Mouse (Mus musculus): ENCODE results near the gene Sema3f. TPM values are rescaled to one million over a fixed set of nuclear protein-coding genes. Genes with fewer than 3 reads are reported as not detected.

The Sema3f gene
- total RNA-seq, 1 experiment from 2014 or later, result 22.8 TPM

DNA sequence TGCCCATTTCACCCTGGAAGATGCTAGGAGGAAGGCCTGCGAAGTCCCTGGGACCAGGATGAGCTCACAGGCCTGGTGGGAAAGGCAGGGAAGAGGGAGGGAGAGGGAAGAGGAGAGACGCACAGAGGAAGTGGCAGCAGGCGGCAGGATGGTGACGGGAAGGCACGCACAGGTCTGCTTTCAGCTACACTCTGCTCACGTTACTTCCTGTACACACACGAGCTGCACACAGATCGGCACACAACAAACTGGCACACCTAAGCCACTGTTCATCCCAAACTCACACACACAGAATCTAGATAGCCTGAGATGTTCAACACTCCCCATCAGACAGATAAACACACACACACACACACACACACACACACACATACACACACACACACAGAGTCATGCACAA, 19.9 kb downstream of the Sema3f start:
- DNase-seq, result no peak

DNA sequence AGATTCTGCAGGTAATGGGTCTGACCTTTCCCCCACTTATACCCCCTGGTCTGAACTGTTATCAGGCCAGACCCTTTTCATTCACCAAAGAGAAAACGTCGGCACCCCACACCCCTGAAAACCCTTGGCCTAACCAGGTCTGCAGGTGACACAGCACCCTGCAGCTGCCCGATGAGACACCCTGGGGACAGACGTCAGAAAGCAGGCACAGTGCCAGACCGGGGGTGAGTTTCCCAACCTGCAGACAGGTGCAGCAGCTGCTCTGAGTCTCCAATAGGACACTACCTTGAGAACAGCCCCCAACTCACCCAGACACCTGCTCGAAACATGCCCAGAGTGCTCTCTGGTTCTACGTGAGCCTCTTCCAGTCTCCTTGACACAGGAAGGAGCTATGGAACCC, 21.3 kb downstream of the Sema3f start:
- no peak for DNase-seq

DNA sequence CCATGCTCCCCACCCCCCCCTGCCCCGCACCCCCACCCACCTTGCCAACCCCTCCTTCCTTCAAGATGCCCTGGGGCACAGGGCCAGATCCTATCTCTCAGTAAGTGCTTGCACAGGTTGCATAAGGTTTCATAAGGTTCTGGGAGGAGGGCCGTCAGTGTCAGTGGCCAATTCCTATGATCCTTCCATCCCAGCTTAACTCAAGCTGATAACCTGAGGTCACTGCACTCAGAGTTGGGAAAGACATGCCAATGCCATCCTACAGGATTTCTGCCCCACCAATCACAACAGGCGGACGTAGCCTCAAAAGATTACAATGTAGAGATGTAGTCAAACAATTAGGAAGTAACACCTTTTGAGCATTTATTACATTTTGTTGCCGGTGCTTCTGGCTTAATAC, 21.9 kb downstream of the Sema3f start:
- DNase-seq, result no peak

DNA sequence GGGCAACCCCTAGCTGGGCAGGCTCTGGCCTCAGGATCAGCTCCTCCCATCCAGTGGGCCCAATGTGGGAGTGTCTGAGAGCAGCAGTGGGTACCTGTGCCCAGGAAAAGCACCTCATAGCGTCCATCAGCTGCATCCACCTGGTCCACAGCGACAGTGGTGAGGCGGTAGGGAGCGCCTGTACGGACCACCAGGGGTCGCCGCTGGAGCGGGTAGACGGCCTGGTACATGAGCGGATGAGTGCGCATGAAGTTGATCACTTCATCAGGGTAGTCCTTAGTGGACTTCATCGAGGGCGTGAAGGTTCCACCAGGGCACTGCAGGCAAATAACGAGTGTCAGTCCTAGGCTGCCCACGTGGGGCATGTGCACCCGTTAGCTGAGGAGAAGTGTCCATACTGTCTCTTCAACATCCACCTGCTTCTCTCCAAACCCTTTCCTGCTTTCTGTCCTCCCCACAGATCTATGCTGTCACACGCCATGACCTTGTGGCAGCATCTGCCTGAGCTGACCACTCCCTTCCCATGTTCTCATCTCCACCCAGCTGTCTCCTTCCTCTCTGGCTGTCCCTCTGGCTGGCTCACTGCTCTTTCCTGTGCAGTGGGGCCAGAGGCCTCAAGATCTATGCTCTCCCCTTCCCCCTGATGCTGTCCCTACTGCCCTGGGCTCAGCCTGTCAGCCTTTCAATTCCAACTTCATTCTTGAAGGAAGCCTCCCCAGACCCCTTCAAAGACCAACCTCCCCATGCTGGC, 24.9 kb downstream of the Sema3f start:
- DNase-seq, result peak; percentile 81

DNA sequence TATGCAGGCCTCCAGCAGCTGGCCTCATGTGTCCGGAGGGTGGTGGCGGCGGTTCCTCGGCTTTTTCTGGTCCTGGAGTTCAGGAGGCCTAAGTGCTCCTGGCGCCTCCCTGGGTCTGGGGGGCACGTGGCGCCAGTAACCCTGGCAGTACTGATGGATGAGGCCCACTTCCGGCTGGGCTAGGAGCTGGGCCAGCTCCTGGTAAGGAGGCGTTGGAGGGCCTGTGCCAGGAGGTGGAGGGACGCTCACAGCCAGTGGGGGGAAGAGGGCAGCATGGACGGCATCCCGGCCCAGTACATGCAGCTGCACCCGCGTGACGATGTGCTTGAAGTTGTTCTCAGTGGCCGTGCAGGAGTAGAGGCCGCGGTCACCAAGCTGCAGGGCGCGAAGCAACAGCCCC, 27.9 kb downstream of the Sema3f start:
- DNase-seq, result no peak

DNA sequence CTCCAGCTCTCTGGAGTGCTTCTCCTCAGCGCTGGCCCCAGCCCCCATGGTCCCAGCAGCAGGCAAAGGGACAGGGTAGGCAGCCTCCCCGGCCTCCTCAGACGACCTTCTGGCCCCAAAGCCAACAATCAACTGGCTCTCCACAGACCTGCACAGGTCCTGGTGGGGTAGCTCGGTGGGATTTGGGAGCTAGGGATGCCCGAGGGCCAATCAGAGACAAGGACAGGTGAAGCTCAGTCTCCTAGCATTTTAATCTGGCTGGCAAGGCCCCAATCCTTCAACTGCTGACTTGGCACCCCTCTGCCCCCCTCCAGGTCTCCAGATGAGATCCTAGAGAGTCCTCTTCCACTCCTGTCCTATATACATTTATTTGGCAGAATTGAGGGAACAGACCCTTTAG, 30.8 kb downstream of the Sema3f start, which contains the start of gene Gnat1:
Gene Gnat1 (minus strand): TSS at position 212 of the 400 bp plus-strand sequence.
- DNase-seq, result no peak

DNA sequence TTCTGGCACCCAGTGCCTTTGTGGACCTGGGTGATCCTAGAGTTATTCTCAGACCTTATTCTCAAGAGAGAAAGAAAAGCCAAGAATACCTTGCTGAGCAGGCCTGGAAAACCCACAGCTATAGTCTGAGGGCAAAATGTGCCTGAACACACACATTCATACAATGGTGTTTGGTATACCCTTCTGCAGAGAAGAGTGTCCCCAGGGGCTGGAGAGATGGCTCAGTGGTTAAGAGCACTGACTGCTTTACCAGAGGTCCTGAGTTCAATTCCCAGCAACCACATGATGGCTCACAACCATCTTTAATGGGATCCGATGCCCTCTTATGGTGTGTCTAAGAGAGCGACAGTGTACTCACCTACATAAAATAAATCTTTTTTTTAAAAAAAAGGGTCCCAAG, 31.4 kb downstream of the Sema3f start:
- DNase-seq, result no peak

DNA sequence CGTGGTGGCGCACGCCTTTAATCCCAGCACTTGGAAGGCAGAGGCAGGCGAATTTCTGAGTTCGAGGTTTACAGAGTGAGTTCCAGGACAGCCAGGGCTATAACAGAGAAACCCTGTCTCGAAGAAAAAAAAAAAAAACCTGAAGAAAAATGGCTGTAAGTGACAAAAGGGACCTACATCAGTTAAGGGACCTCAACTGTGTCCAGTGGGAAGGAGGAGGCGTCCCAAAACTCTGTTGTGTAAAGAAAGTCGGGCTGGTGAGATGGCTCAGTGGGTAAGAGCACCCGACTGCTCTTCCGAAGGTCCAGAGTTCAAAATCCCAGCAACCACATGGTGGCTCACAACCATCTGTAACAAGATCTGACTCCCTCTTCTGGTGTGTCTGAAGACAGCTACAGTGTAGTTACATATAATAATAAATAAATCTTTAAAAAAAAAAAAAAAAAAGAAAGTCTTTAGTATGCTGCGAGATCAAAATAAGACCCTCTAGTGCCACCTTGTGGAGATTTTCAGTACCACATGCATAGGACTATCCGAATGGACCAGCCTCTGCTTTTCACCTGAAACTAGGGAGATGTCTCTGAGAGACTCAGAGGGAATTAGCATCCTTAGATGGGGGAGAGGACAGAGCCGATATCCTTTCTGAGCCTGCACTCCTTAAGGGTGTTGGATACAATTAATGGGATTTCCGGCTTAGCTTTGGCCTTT, 32.3 kb downstream of the Sema3f start:
- peak; percentile 80 for DNase-seq

DNA sequence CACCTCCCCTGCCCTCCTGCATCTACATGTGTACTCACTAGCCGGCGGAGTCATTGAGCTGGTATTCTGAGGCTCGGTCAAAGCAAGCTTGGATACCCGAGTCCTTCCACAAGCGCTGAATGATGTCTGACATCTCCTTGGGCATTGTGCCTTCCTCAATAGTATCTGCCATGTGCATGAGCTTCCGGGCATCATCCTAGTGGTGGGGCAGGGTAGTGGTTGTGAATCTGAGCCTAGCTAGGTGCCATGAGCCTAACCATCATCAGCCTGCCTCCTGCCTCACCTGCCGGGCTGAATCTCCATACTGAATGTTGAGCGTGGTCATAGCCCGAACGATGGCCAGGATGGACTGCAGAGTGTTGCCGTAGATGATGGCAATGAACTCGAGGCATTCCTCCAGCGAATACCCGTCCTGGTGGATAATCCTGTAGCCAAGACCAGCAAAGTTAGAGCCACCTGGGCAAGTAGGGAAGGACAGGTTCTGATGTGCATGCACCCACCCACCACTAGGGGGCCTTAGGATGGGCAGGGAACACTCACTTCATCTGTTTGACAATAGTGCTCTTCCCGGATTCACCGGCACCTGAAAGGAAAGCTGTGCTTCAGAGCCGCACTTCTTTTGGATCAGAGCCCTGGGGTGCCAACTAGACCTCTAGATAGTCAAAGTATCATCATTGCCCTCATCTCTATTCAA, 33.0 kb downstream of the Sema3f start:
- DNase-seq, result peak; percentile 55

DNA sequence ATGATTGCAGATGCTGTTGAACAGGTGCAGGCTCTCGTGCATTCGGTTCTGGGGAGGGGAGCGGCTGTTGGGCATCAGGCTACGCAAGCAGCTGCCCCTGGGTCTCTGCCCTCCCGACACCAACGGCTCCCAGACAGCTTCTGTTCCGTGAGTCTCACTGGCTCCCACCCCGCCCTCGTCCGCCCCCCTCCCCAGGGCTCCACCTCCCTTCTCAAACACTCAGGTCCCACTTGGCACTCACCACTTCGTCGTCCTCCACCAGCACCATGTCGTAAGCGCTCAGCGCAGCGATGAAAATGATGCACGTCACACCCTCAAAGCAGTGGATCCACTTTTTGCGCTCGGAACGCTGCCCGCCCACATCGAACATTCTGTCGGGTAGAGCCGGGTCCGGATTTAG, 34.0 kb downstream of the Sema3f start:
- DNase-seq, result no peak

DNA sequence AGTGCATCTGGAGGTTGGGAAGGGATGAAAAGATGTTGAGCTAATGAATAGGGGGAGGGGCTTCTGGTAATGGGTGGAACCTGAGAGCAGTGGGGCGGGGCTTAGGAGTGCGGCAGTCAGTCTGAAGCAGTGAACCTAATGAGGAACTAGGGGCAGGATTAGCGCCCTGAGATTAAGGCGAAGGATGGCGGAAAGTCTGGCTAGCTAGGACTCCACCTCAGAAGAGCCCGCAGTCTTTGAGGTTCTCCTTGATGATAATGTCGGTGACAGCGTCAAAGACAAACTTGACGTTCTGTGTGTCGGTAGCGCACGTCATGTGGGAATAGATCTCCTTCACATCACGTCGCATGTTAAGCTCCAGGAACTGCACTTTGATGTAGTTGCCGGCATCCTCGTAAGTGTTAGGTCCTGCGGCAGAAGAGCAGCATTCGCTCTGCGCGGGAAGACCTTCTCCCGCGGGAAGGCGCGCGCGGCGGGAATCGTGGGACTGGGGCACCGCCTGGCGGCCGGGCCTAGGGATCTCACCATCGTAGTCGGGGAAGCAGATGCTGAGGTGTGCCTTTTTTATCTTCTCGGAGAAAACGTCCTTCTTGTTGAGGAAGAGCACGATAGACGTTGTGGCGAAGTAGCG, 34.5 kb downstream of the Sema3f start:
- peak; percentile 88 for DNase-seq

DNA sequence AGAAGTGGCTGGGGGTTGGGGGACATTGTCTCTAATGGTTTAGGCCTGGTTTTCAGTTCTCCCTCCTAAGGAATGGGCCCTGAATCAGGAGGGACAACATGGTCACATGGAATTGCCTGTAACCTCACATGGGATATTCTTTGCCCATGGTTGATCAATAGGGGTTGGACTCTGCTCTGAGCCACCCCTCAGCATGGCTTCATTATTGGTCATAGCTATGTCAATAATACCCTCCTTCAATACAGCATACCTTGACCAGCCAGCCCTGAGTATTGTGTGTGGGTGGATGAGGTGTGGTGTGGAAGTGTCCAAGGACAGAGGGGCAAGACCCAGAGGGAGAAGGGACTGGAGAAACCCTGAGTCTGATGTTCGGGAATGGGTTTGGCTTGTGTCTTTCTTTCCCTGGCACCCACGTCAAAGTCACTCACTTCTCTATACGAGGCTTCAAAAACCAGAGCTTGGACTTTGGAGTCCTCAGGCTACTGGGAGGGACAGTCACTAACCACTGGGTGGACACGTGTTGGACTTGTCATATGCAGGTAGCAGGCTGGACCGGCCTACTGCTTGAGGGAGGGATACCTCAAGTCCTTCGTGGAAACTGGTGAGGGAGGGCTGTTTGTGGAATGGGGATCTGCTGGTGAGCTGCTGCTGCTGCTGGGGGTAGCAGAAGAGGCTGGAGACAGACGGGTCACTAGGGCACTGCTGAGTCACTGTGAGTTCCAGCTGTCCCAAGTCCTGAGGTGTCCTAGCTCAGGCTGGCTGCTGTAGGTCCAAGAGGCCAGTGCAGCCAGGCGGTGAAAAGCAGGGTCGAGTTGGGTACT, 35.5 kb downstream of the Sema3f start:
- no peak for DNase-seq

DNA sequence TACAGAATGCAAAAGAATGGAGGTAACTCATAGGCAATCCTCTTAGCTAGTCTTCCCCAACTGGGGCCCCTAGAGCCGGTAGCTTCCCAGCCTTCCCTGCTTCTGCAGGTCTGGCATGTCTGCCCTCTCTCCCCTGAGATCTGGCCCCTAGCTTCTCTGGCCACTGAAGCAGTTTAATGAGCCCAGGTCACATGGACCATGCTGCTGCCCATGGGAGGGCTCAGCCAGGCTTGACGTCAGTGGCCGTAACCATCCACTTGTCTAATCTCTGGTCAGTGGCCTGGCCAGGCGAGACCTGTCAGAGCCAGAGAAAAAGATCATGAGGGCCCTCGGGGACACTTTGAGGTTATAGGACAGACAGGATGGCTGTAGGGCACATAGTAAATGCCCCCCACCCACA, 40.0 kb downstream of the Sema3f start:
- no peak for DNase-seq

DNA sequence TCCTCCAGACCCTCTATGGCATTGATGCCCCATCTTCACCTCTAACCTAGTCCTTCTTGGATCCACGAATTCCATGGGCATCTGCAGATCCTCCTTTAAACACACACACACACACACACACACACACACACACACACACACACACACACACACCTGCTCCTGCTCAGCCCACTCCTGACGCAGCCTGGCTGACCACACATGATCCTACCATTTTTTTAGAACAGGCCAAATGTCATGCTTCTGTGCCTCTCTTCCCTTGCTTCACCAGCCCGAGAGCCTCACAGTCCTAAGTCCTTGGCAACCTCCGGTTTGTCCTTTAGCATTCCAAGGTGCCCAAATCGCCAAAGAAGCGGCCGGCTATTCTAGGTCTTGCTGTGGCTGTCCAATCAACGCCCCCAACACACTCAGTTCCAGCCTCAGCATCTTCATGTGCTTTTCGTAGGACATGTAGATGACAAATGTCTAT, 40.8 kb downstream of the Sema3f start, which contains the start of gene Slc38a3:
Gene Slc38a3 (minus strand): TSS at position 51 of the 466 bp plus-strand sequence.
- DNase-seq, result no peak

DNA sequence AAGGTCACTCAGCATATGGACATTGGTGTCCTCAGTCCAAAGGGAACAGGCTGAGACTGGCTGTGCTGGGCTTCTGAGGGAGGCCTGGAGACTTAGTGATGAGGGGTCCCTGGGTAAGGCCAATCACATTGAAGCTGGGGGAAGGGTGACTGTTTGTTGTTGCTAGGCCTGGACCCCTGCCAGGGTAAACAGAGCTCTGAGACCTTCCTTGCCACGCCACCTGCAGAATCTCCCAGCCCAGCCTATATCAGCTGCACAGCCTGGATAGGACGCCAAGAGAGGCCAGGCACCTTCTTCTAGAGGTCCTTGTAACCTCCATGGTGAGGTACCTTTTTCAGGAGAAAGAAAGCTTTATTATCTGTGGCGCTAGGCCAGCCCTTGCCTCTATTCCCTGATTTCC, 41.4 kb downstream of the Sema3f start:
- DNase-seq, result no peak

DNA sequence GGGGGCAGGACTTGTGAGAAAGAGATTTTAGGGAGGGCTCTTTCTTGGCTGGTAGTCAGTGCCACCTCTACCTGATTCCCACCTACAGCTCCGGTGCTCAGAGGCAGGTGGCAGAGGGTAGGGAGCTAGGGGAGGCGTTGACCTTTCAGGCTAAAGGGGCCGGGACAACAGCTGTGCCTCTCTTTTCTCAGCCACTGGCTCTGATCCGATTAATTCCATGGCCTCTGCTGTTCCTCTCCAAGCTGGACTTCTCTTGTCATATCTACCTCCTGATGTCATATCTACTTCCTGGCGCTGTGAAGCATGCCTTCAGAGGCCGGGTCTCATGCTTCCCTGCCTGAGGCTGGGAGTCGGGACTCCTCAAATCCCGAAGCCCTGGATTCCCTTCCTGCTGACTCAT, 42.3 kb downstream of the Sema3f start:
- DNase-seq, result no peak

DNA sequence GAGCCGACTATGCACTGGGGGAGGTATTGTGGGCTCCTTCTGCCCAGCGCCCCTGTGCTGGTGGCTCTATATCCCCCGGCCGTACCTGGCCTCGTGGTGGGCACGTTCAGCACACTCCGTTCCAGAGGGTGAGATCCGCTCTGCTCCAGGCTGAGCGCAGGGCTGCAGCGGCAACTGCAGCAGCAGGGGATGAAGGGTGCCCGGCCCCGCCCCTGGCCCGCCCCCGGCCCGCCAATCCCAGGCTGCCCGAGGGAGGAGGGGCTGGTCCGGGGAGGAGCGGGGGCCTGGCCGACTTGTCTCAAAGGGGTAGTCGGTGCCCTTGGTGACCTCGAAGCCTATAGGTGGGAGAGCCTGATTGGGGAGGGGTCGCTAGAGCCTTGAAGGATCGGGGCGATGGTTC, 43.1 kb downstream of the Sema3f start:
- DNase-seq, result peak; percentile 63

DNA sequence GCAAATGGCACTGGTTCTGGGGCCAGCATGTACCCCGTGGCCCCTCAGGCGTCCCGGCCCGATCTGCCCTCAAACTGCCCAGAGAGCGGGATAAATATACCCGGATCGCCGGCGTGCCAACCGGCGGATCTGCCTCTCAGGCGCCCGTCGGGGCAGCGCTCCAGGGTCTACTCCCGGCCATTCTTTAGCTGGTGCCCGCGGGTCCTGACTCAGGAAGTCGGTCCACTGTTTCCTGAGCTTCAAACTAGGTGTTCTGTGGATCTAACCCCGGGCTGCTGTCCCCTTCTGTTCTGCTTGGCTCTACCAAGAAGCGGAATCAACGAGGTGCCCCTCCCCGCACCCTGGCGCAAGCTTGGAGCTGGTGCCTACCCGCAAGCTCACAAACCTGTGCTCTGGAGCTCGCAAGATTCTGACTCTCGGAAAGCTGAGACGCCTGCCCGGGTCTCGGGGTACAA, 43.5 kb downstream of the Sema3f start:
- DNase-seq, result no peak

DNA sequence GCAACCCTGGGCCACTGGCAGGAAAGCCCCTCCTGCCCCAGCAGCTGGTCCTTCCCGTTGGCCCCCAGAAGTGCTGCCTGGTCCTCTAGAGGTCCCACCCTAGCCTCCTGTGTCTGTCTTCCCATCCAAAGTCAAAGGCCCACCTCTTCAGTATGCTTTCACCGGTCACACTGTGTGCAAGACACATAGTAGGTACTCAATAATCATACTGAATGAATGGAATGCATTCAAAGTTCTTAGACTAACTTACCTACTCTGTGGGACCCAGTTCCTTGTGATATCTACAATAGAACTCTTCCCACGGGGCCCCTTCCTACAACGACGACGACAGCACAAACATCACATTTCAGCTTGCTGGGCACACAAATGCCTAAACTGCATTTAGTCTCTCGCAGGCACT, 45.0 kb downstream of the Sema3f start:
- no peak for DNase-seq

DNA sequence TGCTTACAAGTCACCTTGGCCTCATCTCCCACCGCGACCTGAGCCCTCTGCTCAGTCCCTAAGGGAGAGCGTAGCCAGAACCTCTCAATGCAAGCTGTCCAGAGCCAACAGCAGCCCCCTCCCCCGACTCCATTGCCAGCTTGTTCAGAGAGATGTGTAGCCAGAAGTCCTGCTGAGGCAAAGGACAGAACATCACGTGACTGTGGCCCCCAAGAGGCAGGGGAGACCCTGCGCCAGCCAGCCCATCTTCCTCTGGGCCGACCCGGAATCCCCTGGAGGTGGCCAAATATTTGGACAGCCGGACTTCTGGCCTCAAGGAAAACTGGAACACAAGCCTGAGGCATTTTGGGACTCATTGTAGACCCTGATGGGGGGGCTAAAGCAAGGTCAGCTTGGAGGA, 46.8 kb downstream of the Sema3f start:
- no peak for DNase-seq

DNA sequence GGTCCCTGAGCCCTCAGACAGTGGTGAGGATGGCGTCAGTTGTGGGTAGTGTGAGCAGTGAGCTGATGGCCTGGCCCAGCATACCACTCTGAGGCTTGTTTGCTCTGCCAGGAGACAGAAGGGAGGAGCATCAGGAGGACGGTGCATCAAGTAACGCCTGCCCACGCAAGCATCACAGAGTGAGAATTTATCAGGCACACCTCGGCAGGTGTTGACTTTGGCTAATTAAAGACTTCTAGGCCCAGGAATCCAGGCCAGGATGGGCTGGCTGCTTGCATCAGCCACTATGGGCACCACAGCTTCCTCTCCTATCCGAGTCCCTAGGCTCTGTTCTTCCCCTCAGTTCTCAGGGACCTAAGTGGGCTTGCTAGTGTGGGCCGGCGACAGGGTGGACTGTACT, 47.9 kb downstream of the Sema3f start:
- no peak for DNase-seq

DNA sequence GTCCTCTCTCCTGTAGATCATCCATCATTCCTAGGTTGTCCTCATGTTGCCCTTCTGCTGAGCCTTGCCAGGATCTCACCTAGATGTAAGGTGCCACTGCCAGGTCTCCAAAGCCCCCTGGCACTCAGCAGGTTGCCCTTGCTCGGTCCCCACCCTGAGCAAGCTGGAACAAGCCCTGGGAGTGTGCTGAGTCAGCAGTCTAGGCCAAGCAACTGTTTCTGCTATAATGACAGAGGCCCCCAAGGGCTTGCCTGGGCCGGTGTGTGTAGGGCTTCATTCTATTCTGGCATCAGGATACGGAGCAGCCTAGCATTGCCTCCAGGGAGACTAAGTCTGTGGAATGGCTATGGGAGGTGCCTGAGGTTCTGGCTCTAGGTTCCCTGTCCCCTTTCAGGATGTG, 49.5 kb downstream of the Sema3f start:
- no peak for DNase-seq
